Mouse (Mus musculus) ES-E14 (cell line): ENCODE data around the gene Aim2.

Experiments
- CHD2 ChIP-seq: IDR thresholded peaks from 2 replicates; pipeline ENCODE4 v1.6.1; 2014; ENCODE audit warnings: mild to moderate bottlenecking, low read depth, low read length, inconsistent platforms
- MAFK ChIP-seq: IDR thresholded peaks from 2 replicates; pipeline ENCODE4 v1.6.1; 2014; ENCODE audit warnings: mild to moderate bottlenecking, low read depth, low read length, inconsistent platforms; ENCODE audit not compliant: insufficient read depth

DNA sequence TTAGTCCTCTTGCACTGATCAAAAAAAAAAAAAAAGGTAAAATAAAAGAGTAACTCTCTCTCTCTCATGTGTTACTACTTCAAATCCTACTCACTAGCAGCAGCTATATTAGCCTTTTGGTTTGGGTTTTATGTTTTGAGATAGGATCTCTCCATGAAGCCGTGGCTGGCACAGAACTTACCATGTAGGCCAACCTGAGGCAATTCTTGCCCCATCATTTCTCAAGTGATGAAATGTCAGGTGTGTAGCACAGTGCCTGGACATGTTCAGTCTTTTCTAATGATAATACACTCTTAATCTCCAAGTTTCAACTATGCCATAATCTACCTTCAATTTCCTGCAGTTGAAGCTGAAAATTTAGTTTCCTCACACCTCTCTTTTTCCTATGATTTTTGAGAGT lies 92.4 kb downstream of the Aim2 start:
- TF ChIP-seq MAFK (no peak), CHD2 (no peak)
